Comparison of ENCODE assay signal across 14 mouse cellular contexts in the genomic region with DNA sequence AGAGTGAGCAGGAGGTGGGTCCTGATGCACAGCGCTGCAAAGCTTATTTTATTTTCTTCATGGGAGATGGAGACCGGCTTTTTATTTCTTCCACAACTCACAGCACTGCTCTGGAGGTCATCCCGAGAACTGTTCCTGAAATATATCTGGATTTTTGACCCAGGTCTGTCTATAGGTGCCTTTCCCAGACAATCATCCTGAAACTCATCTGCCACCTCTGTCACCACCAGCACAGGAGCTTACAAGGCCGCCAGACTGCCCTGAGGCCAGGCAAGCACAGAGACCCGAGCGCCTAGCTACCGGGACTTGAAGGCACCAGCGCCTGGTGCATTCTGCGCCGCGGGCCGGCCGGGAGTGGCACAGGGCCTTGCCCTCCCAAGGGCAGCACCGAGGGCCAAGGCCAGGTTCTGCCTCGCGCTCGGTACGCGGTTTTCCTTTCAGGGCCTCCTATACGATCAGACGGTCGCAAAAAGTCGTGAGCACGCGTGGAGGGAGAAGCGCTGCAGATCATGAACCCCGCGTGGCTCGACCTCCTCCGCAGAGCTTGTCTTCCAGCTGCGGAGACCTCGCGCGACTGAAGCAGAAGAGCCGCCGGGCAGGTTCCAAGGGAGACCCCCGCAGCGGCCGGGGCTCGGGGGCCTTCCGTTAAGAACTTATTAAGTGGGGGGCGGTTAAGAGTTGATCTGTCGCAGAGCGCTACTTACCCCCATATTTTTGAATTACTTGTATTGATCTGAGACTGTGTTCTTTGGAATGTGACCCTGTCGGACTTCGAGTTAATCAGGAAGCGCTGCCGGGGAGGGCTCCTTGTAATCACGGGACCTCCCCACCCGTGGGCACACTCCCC. TPM values are rescaled to one million over a fixed set of nuclear protein-coding genes. Genes with fewer than 3 reads are reported as not detected.
DNase-seq lines count a peak whose midpoint lies in the region; ATAC-seq and TF ChIP-seq lines count a peak whose summit lies in the region.
"Had no signal": no experiment of that assay in that cellular context is flagged by ENCODE, and none has a peak within 500 bp of the region (broad histone marks: within the 10 kb centered on the region; RNA-seq: fewer than 3 reads in every experiment).

No protein-coding gene starts in this region.

- intact Hi-C loops in gastrocnemius, postnatal 14 days (cut with DNase I; ENCODE audit: low total_unique reads), result no loop called here

- H3K36me3 ChIP-seq in ES-Bruce4 (ENCODE audit: control insufficient read depth, insufficient read depth, low read length, poor library complexity, severe bottlenecking), result no peaks in the 10 kb centered on the region
- no peaks in the 10 kb centered on the region for H3K36me3 ChIP-seq in forebrain, embryonic 12.5 days (replicated peaks)
- no peaks in the 10 kb centered on the region for H3K36me3 ChIP-seq in midbrain, embryonic 14.5 days (ENCODE audit: control insufficient read depth, insufficient read depth, low read length)
- H3K36me3 ChIP-seq in liver, embryonic 12.5 days, result no peaks in the 10 kb centered on the region
- H3K36me3 ChIP-seq: embryonic facial prominence, embryonic 12.5 days had no signal

- peak overlapping the region; percentile 23; the same call in 1 of the 2 replicates for H3K4me3 ChIP-seq in ES-Bruce4 (ENCODE audit: low read depth, low read length)
- H3K4me3 ChIP-seq in forebrain, embryonic 12.5 days (replicated peaks), result peak overlapping the region; percentile 9
- peak overlapping the region; percentile 14; the same call in 1 of the 2 replicates for H3K4me3 ChIP-seq in midbrain, embryonic 14.5 days (replicated peaks; ENCODE audit: low read depth, low read length)
- no peak overlapping the region for H3K4me3 ChIP-seq in liver, embryonic 12.5 days
- H3K4me3 ChIP-seq: embryonic facial prominence, embryonic 12.5 days; gastrocnemius, adult 2 months had no signal

- H3K9ac ChIP-seq in ES-Bruce4 (ENCODE audit: low read depth, poor library complexity, severe bottlenecking), result no peak overlapping the region
- peak overlapping the region; percentile 29 for H3K9ac ChIP-seq in forebrain, embryonic 12.5 days
- 0 out of 2 replicates have a peak overlapping the region, but pooled peaks have one; percentile 10 for H3K9ac ChIP-seq in midbrain, embryonic 14.5 days (replicated peaks; ENCODE audit: low read length)
- no peak overlapping the region for H3K9ac ChIP-seq in liver, embryonic 12.5 days
- H3K9ac ChIP-seq: embryonic facial prominence, embryonic 12.5 days had no signal

- peaks cover 24% of the 10 kb centered on the region for H3K27me3 ChIP-seq in ES-Bruce4 (ENCODE audit: control insufficient read depth, insufficient read depth, low read length, poor library complexity, severe bottlenecking)
- H3K27me3 ChIP-seq in forebrain, embryonic 12.5 days, result peaks cover 88% of the 10 kb centered on the region
- peaks cover 61% of the 10 kb centered on the region for H3K27me3 ChIP-seq in midbrain, embryonic 14.5 days (ENCODE audit: control insufficient read depth, insufficient read depth, low read length)
- H3K27me3 ChIP-seq in liver, embryonic 12.5 days (replicated peaks), result peaks cover 84% of the 10 kb centered on the region

- no peak overlapping the region for H3K27ac ChIP-seq in ES-Bruce4 (ENCODE audit: insufficient read depth, low read length)
- peak overlapping the region; percentile 42; the same call in 1 of the 2 replicates for H3K27ac ChIP-seq in forebrain, embryonic 12.5 days
- H3K27ac ChIP-seq in midbrain, embryonic 14.5 days (replicated peaks; ENCODE audit: low read depth, low read length), result peak overlapping the region; percentile 64
- no peak overlapping the region for H3K27ac ChIP-seq in liver, embryonic 12.5 days
- H3K27ac ChIP-seq: embryonic facial prominence, embryonic 12.5 days; gastrocnemius, adult 2 months; macrophage had no signal

- no peak for TF ChIP-seq CTCF in ES-Bruce4 (IDR thresholded peaks at IDR 0.05; ENCODE audit: low read depth, low read length)

- DNase-seq in ZHBTc4 (ENCODE audit: low read depth, low spot score), result peak; percentile 41
- peak; percentile 60 for DNase-seq in midbrain, embryonic 14.5 days
- DNase-seq in adrenal gland, postnatal 25 days, result no peak
- no peak for DNase-seq in gastrocnemius, postnatal 14 days
- DNase-seq: gastrocnemius, adult 2 months; liver had no signal

- ATAC-seq in forebrain, embryonic 12.5 days (ENCODE audit: low FRiP score), result no peak
- ATAC-seq in midbrain, embryonic 14.5 days (ENCODE audit: low FRiP score, low TSS enrichment), result no peak
- no peak for ATAC-seq in liver, embryonic 12.5 days

- H3K4me1 ChIP-seq in ES-Bruce4 (ENCODE audit: control insufficient read depth, insufficient read depth, low read length), result no peaks in the 10 kb centered on the region
- H3K4me1 ChIP-seq in forebrain, embryonic 12.5 days, result peaks cover 29% of the 10 kb centered on the region
- H3K4me1 ChIP-seq in midbrain, embryonic 14.5 days (ENCODE audit: control insufficient read depth, insufficient read depth, low read length), result peaks cover 7% of the 10 kb centered on the region; the same call in 1 of the 2 replicates
- H3K4me1 ChIP-seq in liver, embryonic 12.5 days, result 0 out of 2 replicates have a peak, but pooled peaks cover 1% of the 10 kb centered on the region

- TF ChIP-seq POLR2A in ES-Bruce4 (IDR thresholded peaks at IDR 0.05; ENCODE audit: insufficient read depth, low read length), result no peak

- TF ChIP-seq EP300 in ES-Bruce4 (IDR thresholded peaks at IDR 0.05; ENCODE audit: insufficient read depth, low read depth, low read length), result no peak

- H3K9me3 ChIP-seq in ES-Bruce4 (replicated peaks; ENCODE audit: control insufficient read depth, insufficient read depth, low read length, poor library complexity, severe bottlenecking), result no peaks in the 10 kb centered on the region
- no peaks in the 10 kb centered on the region for H3K9me3 ChIP-seq in forebrain, embryonic 12.5 days
- H3K9me3 ChIP-seq in midbrain, embryonic 14.5 days (ENCODE audit: control insufficient read depth, low read length), result no peaks in the 10 kb centered on the region
- no peaks in the 10 kb centered on the region for H3K9me3 ChIP-seq in liver, embryonic 12.5 days (replicated peaks)
- H3K9me3 ChIP-seq: embryonic facial prominence, embryonic 12.5 days had no signal

- H3K4me2 ChIP-seq in forebrain, embryonic 12.5 days, result peak overlapping the region; percentile 29
- H3K4me2 ChIP-seq in midbrain, embryonic 14.5 days (ENCODE audit: low read length), result peak overlapping the region; percentile 56
- H3K4me2 ChIP-seq in liver, embryonic 12.5 days, result no peak overlapping the region
- H3K4me2 ChIP-seq: embryonic facial prominence, embryonic 12.5 days had no signal

- WGBS in forebrain, embryonic 12.5 days, result 2% methylated on average over 50 of the region's 50 CpGs
- WGBS in midbrain, embryonic 14.5 days, result 3% methylated on average over 50 of the region's 50 CpGs
- 5% methylated on average over 50 of the region's 50 CpGs for WGBS in liver, embryonic 12.5 days (ENCODE audit: insufficient replicate concordance)

RNA-seq across cellular contexts. Expression of a gene that starts 9.8 kb away (rescaled TPM):
- polyA plus RNA-seq in ES-Bruce4 (2011; ENCODE audit: insufficient read depth, insufficient read length, low read depth, missing spikeins), result 0.34 TPM in 1 of 2 replicates, not detected in the other
- polyA plus RNA-seq in forebrain, embryonic 12.5 days (2016; fragmentation: Nextera tagmentation; extraction: Ambion mirVana), result 6.2 and 7.6 TPM in 2 replicates
- polyA plus RNA-seq in midbrain, embryonic 14.5 days (2014; fragmentation: Nextera tagmentation; extraction: Ambion mirVana), result 12.2 and 14.4 TPM in 2 replicates
- total RNA-seq in adrenal gland, postnatal 25 days (2021), result not detected in 2 replicates
- not detected in 2 replicates for polyA plus RNA-seq in liver, embryonic 12.5 days (2016; fragmentation: Nextera tagmentation; extraction: Ambion mirVana)
- total RNA-seq in gastrocnemius, postnatal 14 days (2021), result not detected
- total RNA-seq: adrenal gland, postnatal 10 days; gastrocnemius, adult 2 months; heart, postnatal 4 days; MEL had no signal
- polyA plus RNA-seq: embryonic facial prominence, embryonic 12.5 days; macrophage had no signal

Comparison
In these comparisons a context has a peak if more than half of its experiments do, and no peak if none do; other contexts are left out.
1. H3K27ac ChIP-seq: peak in forebrain, embryonic 12.5 days (single experiment) and midbrain, embryonic 14.5 days (single experiment); none in ES-Bruce4 (single experiment) and liver, embryonic 12.5 days (single experiment).
2. H3K9ac ChIP-seq: peak in forebrain, embryonic 12.5 days (single experiment) and midbrain, embryonic 14.5 days (single experiment); none in ES-Bruce4 (single experiment) and liver, embryonic 12.5 days (single experiment).
3. DNase-seq: peak in ZHBTc4 (single experiment) and midbrain, embryonic 14.5 days (single experiment); none in adrenal gland, postnatal 25 days (single experiment) and gastrocnemius, postnatal 14 days (single experiment).